Mouse (Mus musculus): ENCODE measurements around the gene Atg9b. TPM values are rescaled to one million over a fixed set of nuclear protein-coding genes. Genes with fewer than 3 reads are reported as not detected.

Atg9b gene
- polyA plus RNA-seq, 1 experiment from 2014 or later: 0.46 TPM

GRCm38 (mm10) chr5:24374666-24375328 is 17.1 kb downstream of the Atg9b start:
- H3K36me3 ChIP-seq (ENCODE audit: control insufficient read depth, insufficient read depth, low read length): no peaks in the 10 kb centered on the region
- no peak overlapping the region for H3K9ac ChIP-seq (ENCODE audit: low read length)
- H3K4me1 ChIP-seq (replicated peaks; ENCODE audit: control insufficient read depth, insufficient read depth, low read length): peaks cover 3% of the 10 kb centered on the region; the same call in 1 of the 2 replicates
- no peaks in the 10 kb centered on the region for H3K9me3 ChIP-seq (ENCODE audit: control insufficient read depth, low read length)
- WGBS: 58% methylated on average over 7 of the region's 7 CpGs
- no peak overlapping the region for H3K27ac ChIP-seq (ENCODE audit: low read length)
- no peaks in the 10 kb centered on the region for H3K27me3 ChIP-seq (ENCODE audit: control insufficient read depth, insufficient read depth, low read depth, low read length)
- no peak overlapping the region for H3K4me3 ChIP-seq (ENCODE audit: low read length)
- no peak overlapping the region for H3K4me2 ChIP-seq (ENCODE audit: low read depth, low read length)
- no peak for ATAC-seq (ENCODE audit: low read depth)

GRCm38 (mm10) chr5:24374216-24374615 is 17.7 kb downstream of the Atg9b start:
- peaks cover 3% of the 10 kb centered on the region; the same call in 1 of the 2 replicates for H3K4me1 ChIP-seq (replicated peaks; ENCODE audit: control insufficient read depth, insufficient read depth, low read length)
- H3K27ac ChIP-seq (ENCODE audit: low read length): no peak overlapping the region
- no peak overlapping the region for H3K4me2 ChIP-seq (ENCODE audit: low read depth, low read length)
- peak; percentile 59; the same call in 1 of the 2 replicates for ATAC-seq (ENCODE audit: low read depth)
- no peak overlapping the region for H3K4me3 ChIP-seq (ENCODE audit: low read length)
- H3K9ac ChIP-seq (ENCODE audit: low read length): no peak overlapping the region
- 15% methylated on average over 6 of the region's 6 CpGs for WGBS
- H3K36me3 ChIP-seq (ENCODE audit: control insufficient read depth, insufficient read depth, low read length): no peaks in the 10 kb centered on the region
- H3K27me3 ChIP-seq (ENCODE audit: control insufficient read depth, insufficient read depth, low read depth, low read length): no peaks in the 10 kb centered on the region
- no peaks in the 10 kb centered on the region for H3K9me3 ChIP-seq (ENCODE audit: control insufficient read depth, low read length)

- Histone ChIP-seq H3K27ac (ENCODE audit: low read length) (no peak overlapping the region), H3K4me3 (ENCODE audit: low read length) (no peak overlapping the region), H3K9ac (ENCODE audit: low read length) (no peak overlapping the region), H3K9me3 (ENCODE audit: control insufficient read depth, low read length) (no peaks in the 10 kb centered on the region), H3K36me3 (ENCODE audit: control insufficient read depth, insufficient read depth, low read length) (no peaks in the 10 kb centered on the region), H3K4me2 (ENCODE audit: low read depth, low read length) (no peak overlapping the region), H3K4me1 (replicated peaks; ENCODE audit: control insufficient read depth, insufficient read depth, low read length) (peaks cover 3% of the 10 kb centered on the region; the same call in 1 of the 2 replicates), H3K27me3 (ENCODE audit: control insufficient read depth, insufficient read depth, low read depth, low read length) (no peaks in the 10 kb centered on the region)
- 85% methylated on average over 5 of the region's 5 CpGs for WGBS
- 0 out of 2 replicates have a peak, but pooled peaks have one; percentile 7 for ATAC-seq (ENCODE audit: low read depth)
These were observed 18.1 kb downstream of the Atg9b start for GRCm38 (mm10) chr5:24373807-24374206.

GRCm38 (mm10) chr5:24369767-24370166 is 22.2 kb downstream of the Atg9b start:
- no peak overlapping the region for H3K9ac ChIP-seq (ENCODE audit: low read length)
- WGBS: 78% methylated on average over 9 of the region's 9 CpGs
- H3K36me3 ChIP-seq (ENCODE audit: control insufficient read depth, insufficient read depth, low read length): no peaks in the 10 kb centered on the region
- H3K4me3 ChIP-seq (ENCODE audit: low read length): no peak overlapping the region
- H3K27ac ChIP-seq (ENCODE audit: low read length): no peak overlapping the region
- no peaks in the 10 kb centered on the region for H3K9me3 ChIP-seq (ENCODE audit: control insufficient read depth, low read length)
- no peak for ATAC-seq (ENCODE audit: low read depth)
- H3K4me2 ChIP-seq (ENCODE audit: low read depth, low read length): no peak overlapping the region
- no peaks in the 10 kb centered on the region for H3K27me3 ChIP-seq (ENCODE audit: control insufficient read depth, insufficient read depth, low read depth, low read length)
- H3K4me1 ChIP-seq (replicated peaks; ENCODE audit: control insufficient read depth, insufficient read depth, low read length): peaks cover 3% of the 10 kb centered on the region; the same call in 1 of the 2 replicates

GRCm38 (mm10) chr5:24366426-24366825 is 25.5 kb downstream of the Atg9b start:
- Histone ChIP-seq H3K4me3 (ENCODE audit: low read length) (no peak overlapping the region), H3K9me3 (ENCODE audit: control insufficient read depth, low read length) (no peaks in the 10 kb centered on the region), H3K36me3 (ENCODE audit: control insufficient read depth, insufficient read depth, low read length) (no peaks in the 10 kb centered on the region), H3K27ac (ENCODE audit: low read length) (no peak overlapping the region), H3K4me2 (ENCODE audit: low read depth, low read length) (peak overlapping the region; percentile 45; the same call in 1 of the 2 replicates), H3K9ac (ENCODE audit: low read length) (no peak overlapping the region), H3K4me1 (replicated peaks; ENCODE audit: control insufficient read depth, insufficient read depth, low read length) (no peaks in the 10 kb centered on the region), H3K27me3 (ENCODE audit: control insufficient read depth, insufficient read depth, low read depth, low read length) (no peaks in the 10 kb centered on the region)
- no peak for ATAC-seq (ENCODE audit: low read depth)
- WGBS: 78% methylated on average over 9 of the region's 9 CpGs

- Histone ChIP-seq H3K9ac (ENCODE audit: low read length) (peak overlapping the region; percentile 55; the same call in 1 of the 2 replicates), H3K27ac (ENCODE audit: low read length) (peak overlapping the region; percentile 64), H3K9me3 (ENCODE audit: control insufficient read depth, low read length) (no peaks in the 10 kb centered on the region), H3K4me3 (ENCODE audit: low read length) (peak overlapping the region; percentile 38), H3K4me1 (replicated peaks; ENCODE audit: control insufficient read depth, insufficient read depth, low read length) (peaks cover 2% of the 10 kb centered on the region; the same call in 1 of the 2 replicates), H3K27me3 (ENCODE audit: control insufficient read depth, insufficient read depth, low read depth, low read length) (no peaks in the 10 kb centered on the region), H3K4me2 (ENCODE audit: low read depth, low read length) (peak overlapping the region; percentile 45), H3K36me3 (ENCODE audit: control insufficient read depth, insufficient read depth, low read length) (no peaks in the 10 kb centered on the region)
- WGBS: 20% methylated on average over 5 of the region's 5 CpGs
- ATAC-seq (ENCODE audit: low read depth): no peak; the same call in 1 of the 2 replicates
These were observed 26.4 kb downstream of the Atg9b start for GRCm38 (mm10) chr5:24365528-24365927.

- Histone ChIP-seq H3K4me3 (ENCODE audit: low read length) (peak overlapping the region; percentile 38), H3K27ac (ENCODE audit: low read length) (peak overlapping the region; percentile 64), H3K4me2 (ENCODE audit: low read depth, low read length) (peak overlapping the region; percentile 45), H3K36me3 (ENCODE audit: control insufficient read depth, insufficient read depth, low read length) (no peaks in the 10 kb centered on the region), H3K4me1 (replicated peaks; ENCODE audit: control insufficient read depth, insufficient read depth, low read length) (peaks cover 2% of the 10 kb centered on the region; the same call in 1 of the 2 replicates), H3K9me3 (ENCODE audit: control insufficient read depth, low read length) (no peaks in the 10 kb centered on the region), H3K9ac (ENCODE audit: low read length) (peak overlapping the region; percentile 55), H3K27me3 (ENCODE audit: control insufficient read depth, insufficient read depth, low read depth, low read length) (no peaks in the 10 kb centered on the region)
- no peak for ATAC-seq (ENCODE audit: low read depth)
- 75% methylated on average over 10 of the region's 10 CpGs for WGBS
These were observed 27.0 kb downstream of the Atg9b start for GRCm38 (mm10) chr5:24364963-24365362.

GRCm38 (mm10) chr5:24364508-24364907 is 27.4 kb downstream of the Atg9b start, which contains the start of gene Nos3:
TSS of gene Nos3 (plus strand) at chr5:24364810.
- H3K9ac ChIP-seq (ENCODE audit: low read length): peak within 1 kb of the TSS; percentile 55
- no peaks in the 10 kb centered on the region for H3K27me3 ChIP-seq (ENCODE audit: control insufficient read depth, insufficient read depth, low read depth, low read length)
- WGBS: 50% methylated on average over 12 of the region's 12 CpGs

GRCm38 (mm10) chr5:24364061-24364460 is 27.9 kb downstream of the Atg9b start:
- no peak overlapping the region for H3K9ac ChIP-seq (ENCODE audit: low read length)
- no peaks in the 10 kb centered on the region for H3K27me3 ChIP-seq (ENCODE audit: control insufficient read depth, insufficient read depth, low read depth, low read length)
- 0 out of 2 replicates have a peak overlapping the region, but pooled peaks have one; percentile 10 for H3K27ac ChIP-seq (ENCODE audit: low read length)
- H3K4me1 ChIP-seq (replicated peaks; ENCODE audit: control insufficient read depth, insufficient read depth, low read length): peaks cover 2% of the 10 kb centered on the region; the same call in 1 of the 2 replicates
- ATAC-seq (ENCODE audit: low read depth): no peak
- WGBS: 47% methylated on average over 3 of the region's 3 CpGs
- H3K9me3 ChIP-seq (ENCODE audit: control insufficient read depth, low read length): no peaks in the 10 kb centered on the region
- H3K4me2 ChIP-seq (ENCODE audit: low read depth, low read length): no peak overlapping the region
- H3K36me3 ChIP-seq (ENCODE audit: control insufficient read depth, insufficient read depth, low read length): no peaks in the 10 kb centered on the region
- no peak overlapping the region for H3K4me3 ChIP-seq (ENCODE audit: low read length)

More at GRCm38 (mm10) chr5:24364508-24364907, 27.4 kb downstream of the Atg9b start, which contains the start of gene Nos3:
- peak within 1 kb of the TSS; percentile 38 for H3K4me3 ChIP-seq (ENCODE audit: low read length)
- no peaks in the 10 kb centered on the region for H3K9me3 ChIP-seq (ENCODE audit: control insufficient read depth, low read length)
- peak; percentile 56 for ATAC-seq (ENCODE audit: low read depth)
- H3K4me1 ChIP-seq (replicated peaks; ENCODE audit: control insufficient read depth, insufficient read depth, low read length): peaks cover 2% of the 10 kb centered on the region; the same call in 1 of the 2 replicates
- H3K4me2 ChIP-seq (ENCODE audit: low read depth, low read length): peak within 1 kb of the TSS; percentile 45
- H3K36me3 ChIP-seq (ENCODE audit: control insufficient read depth, insufficient read depth, low read length): no peaks in the 10 kb centered on the region
- H3K27ac ChIP-seq (ENCODE audit: low read length): peak within 1 kb of the TSS; percentile 64

Data from lung, embryonic 16.5 days (tissue).